Mouse (Mus musculus) heart, embryonic 12.5 days (tissue): ENCODE results near the gene Slc2a3. TPM values are rescaled to one million over a fixed set of nuclear protein-coding genes. Genes with fewer than 3 reads are reported as not detected.

Experiments used
- ATAC-seq: fragments of 200-750 bp; cut with Nextera tagmentation; 2 replicates; pipeline ENCODE4 v1.8.0; 2017; ENCODE audit warnings: moderate TSS enrichment, moderate library complexity; ENCODE audit not compliant: insufficient number of reproducible peaks, low FRiP score
- H3K27ac ChIP-seq: fragments of 300-500 bp; sonication (generic); 2 replicates; pipeline ENCODE4 v1.5.1; 2016; ENCODE audit warnings: mild to moderate bottlenecking, moderate library complexity; ENCODE audit not compliant: poor library complexity, severe bottlenecking
- H3K27me3 ChIP-seq: fragments of 300-500 bp; sonication (generic); replicated peaks from 2 replicates; pipeline ENCODE4 v1.6.1; 2016; ENCODE audit warnings: mild to moderate bottlenecking, moderate library complexity
- H3K36me3 ChIP-seq: fragments of 300-500 bp; sonication (generic); 2 replicates; pipeline ENCODE4 v1.6.1; 2016; ENCODE audit warnings: mild to moderate bottlenecking, moderate library complexity
- H3K4me1 ChIP-seq: fragments of 300-500 bp; sonication (generic); replicated peaks from 2 replicates; pipeline ENCODE4 v1.6.1; 2016; ENCODE audit warnings: mild to moderate bottlenecking
- H3K4me2 ChIP-seq: fragments of 300-500 bp; sonication (generic); 2 replicates; pipeline ENCODE4 v1.6.1; 2016; ENCODE audit warnings: mild to moderate bottlenecking, moderate library complexity
- H3K4me3 ChIP-seq: fragments of 300-500 bp; sonication (generic); 2 replicates; pipeline ENCODE4 v1.5.1; 2016; ENCODE audit warnings: mild to moderate bottlenecking
- H3K9ac ChIP-seq: fragments of 300-500 bp; sonication (generic); 2 replicates; pipeline ENCODE4 v1.6.1; 2016; ENCODE audit warnings: mild to moderate bottlenecking, moderate library complexity
- H3K9me3 ChIP-seq: fragments of 300-500 bp; sonication (generic); replicated peaks from 2 replicates; pipeline ENCODE4 v1.6.1; 2016; ENCODE audit warnings: mild to moderate bottlenecking, moderate library complexity
- WGBS: fragments of 180-500 bp; shearing (Covaris S2); methylation state at CpG from one replicate; pipeline ENCODE4 v1.1.7; 2016; 5-methylcytosine and 5-hydroxymethylcytosine counted together
- polyA plus RNA-seq: library from polyadenylated mRNA; unstranded; fragments of >200 nt; fragmentation: Nextera tagmentation; extraction: Ambion mirVana; gene quantifications from 2 replicates; pipeline ENCODE4 v1.2.1, GENCODE M21; 2016

The Slc2a3 gene
- polyA plus RNA-seq, 1 experiment from 2014 or later, result 27.7 TPM

DNA sequence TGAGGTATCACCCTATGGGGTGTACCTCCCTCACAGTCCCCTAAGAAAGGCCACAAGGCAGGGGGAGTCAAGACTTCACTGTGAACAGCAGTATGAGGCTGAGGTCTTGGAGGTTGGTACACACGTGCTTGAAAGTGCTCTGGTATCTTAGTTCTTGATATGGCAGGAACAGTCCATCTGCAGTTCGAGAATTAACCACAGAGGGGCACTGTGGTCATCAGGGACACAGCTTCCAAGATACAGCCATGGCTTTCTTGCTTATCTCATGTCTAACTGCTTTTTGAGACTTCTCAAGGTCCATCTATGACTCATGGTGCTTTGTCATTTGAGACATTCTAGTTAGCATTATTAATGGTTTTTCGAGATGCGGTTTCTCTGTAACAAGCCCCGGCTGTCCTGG is 3.0 kb upstream of the Slc2a3 start:
- no peaks in the 10 kb centered on the region for H3K36me3 ChIP-seq
- no peak overlapping the region for H3K4me2 ChIP-seq
- no peak for ATAC-seq
- H3K27me3 ChIP-seq, result 0 out of 2 replicates have a peak, but pooled peaks cover 4% of the 10 kb centered on the region
- 18% methylated on average over 5 of the region's 5 CpGs for WGBS
- no peak overlapping the region for H3K4me3 ChIP-seq
- no peak overlapping the region for H3K27ac ChIP-seq
- no peaks in the 10 kb centered on the region for H3K9me3 ChIP-seq
- H3K9ac ChIP-seq, result no peak overlapping the region
- peaks cover 8% of the 10 kb centered on the region for H3K4me1 ChIP-seq

DNA sequence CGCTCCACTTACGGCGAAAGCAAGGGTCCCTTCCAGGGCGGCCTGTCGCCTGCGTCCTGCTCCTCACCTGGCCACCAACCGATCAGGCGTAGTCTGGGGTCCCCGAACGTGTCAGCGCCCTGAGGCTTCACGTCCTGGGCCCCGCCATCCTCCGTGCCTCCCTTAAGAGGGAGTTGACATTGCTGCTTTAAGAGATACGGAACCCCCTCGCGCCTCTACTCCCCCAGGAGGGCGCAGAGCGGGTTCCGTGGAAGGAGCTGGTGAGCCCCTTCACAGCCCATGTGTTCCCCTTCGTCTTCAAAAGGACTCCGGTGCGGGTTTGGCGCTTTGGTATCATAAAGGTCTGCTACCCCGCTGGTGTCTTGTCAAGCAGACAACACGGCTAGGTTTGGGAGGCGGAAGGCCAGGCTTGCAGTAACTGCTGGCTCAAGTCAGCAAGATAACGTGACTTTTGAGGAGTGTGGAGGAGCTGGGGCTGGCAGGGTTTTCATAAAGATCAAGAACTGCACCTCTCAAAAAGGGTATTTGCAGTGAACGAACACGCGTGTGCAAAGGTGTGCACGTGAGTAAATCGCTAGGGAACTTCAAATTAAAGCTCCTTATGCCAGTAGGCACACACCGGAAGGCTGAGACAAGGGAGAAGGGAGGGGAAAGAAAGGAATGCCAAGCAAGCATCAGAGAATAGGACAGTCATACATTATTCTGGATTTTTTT is 518 bp upstream of the Slc2a3 start:
- 2% methylated on average over 34 of the region's 34 CpGs for WGBS
- peak; percentile 66 for ATAC-seq

DNA sequence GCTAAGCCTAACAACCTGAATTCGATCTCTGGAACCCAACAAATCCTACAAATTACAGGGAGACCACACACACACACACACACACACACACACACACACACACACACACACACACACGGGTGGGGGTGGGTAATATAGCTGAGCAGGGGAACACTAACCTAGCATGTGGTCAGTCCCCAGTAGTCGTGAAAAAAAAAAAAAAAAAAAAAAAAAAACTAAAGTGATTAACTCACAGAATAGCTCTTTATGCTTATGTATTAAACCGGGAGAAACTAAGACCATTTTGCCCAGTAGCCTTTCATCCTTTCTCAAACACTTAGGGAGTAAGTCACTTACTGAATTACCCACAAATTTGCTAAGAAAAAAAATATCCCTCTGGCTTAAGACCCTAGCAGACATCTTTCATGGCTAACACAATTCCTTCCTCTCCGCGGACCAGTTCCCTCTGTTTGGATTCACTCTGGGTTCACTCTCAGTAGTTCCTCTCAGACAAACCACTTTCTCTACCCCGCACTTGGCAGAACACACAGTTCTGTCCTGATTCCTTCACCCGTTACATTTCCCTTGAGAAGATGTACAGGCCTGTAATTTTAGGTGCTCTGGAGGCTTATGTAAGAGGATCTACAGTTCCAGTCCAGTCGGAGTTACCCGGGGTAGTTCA is 670 bp downstream of the Slc2a3 start:
- 0 out of 2 replicates have a peak, but pooled peaks cover 4% of the 10 kb centered on the region for H3K27me3 ChIP-seq
- 35% methylated on average over 10 of the region's 10 CpGs for WGBS
- H3K27ac ChIP-seq, result no peak overlapping the region
- ATAC-seq, result peak; percentile 24
- H3K4me2 ChIP-seq, result peak overlapping the region; percentile 100
- no peaks in the 10 kb centered on the region for H3K9me3 ChIP-seq
- peaks cover 8% of the 10 kb centered on the region for H3K4me1 ChIP-seq
- H3K36me3 ChIP-seq, result no peaks in the 10 kb centered on the region
- H3K9ac ChIP-seq, result peak overlapping the region; percentile 83
- peak overlapping the region; percentile 69 for H3K4me3 ChIP-seq

More for the DNA sequence above, 518 bp upstream of the Slc2a3 start:
- Histone ChIP-seq H3K4me1 (peaks cover 8% of the 10 kb centered on the region), H3K27me3 (0 out of 2 replicates have a peak, but pooled peaks cover 4% of the 10 kb centered on the region), H3K9me3 (no peaks in the 10 kb centered on the region), H3K9ac (peak overlapping the region; percentile 83), H3K4me2 (peak overlapping the region; percentile 100), H3K36me3 (no peaks in the 10 kb centered on the region), H3K4me3 (peak overlapping the region; percentile 69), H3K27ac (no peak overlapping the region)

- Histone ChIP-seq H3K9ac (no peak overlapping the region), H3K4me1 (no peaks in the 10 kb centered on the region), H3K4me3 (no peak overlapping the region), H3K4me2 (no peak overlapping the region), H3K27ac (no peak overlapping the region), H3K36me3 (no peaks in the 10 kb centered on the region), H3K27me3 (no peaks in the 10 kb centered on the region), H3K9me3 (no peaks in the 10 kb centered on the region)
- no peak for ATAC-seq
- WGBS, result 72% methylated on average over 8 of the region's 8 CpGs
Measured at GRCm38 (mm10) chr6:122795254-122795935, 6.0 kb downstream of the Slc2a3 start.

- H3K36me3 ChIP-seq, result no peaks in the 10 kb centered on the region
- WGBS, result 31% methylated on average over 5 of the region's 5 CpGs
- H3K27ac ChIP-seq, result no peak overlapping the region
- H3K4me2 ChIP-seq, result no peak overlapping the region
- no peak overlapping the region for H3K9ac ChIP-seq
- H3K9me3 ChIP-seq, result no peaks in the 10 kb centered on the region
- H3K4me3 ChIP-seq, result no peak overlapping the region
- H3K4me1 ChIP-seq, result peaks cover 9% of the 10 kb centered on the region
- no peaks in the 10 kb centered on the region for H3K27me3 ChIP-seq
- ATAC-seq, result 0 out of 2 replicates have a peak, but pooled peaks have one; percentile 48
Measured at GRCm38 (mm10) chr6:122786275-122786674, 15.2 kb downstream of the Slc2a3 start.

GRCm38 (mm10) chr6:122784866-122785265 is 16.6 kb downstream of the Slc2a3 start:
- Histone ChIP-seq H3K4me3 (no peak overlapping the region), H3K27me3 (no peaks in the 10 kb centered on the region), H3K9me3 (no peaks in the 10 kb centered on the region), H3K9ac (no peak overlapping the region), H3K27ac (no peak overlapping the region), H3K4me1 (peaks cover 17% of the 10 kb centered on the region), H3K36me3 (no peaks in the 10 kb centered on the region), H3K4me2 (no peak overlapping the region)
- 93% methylated on average over 3 of the region's 3 CpGs for WGBS
- ATAC-seq, result no peak

DNA sequence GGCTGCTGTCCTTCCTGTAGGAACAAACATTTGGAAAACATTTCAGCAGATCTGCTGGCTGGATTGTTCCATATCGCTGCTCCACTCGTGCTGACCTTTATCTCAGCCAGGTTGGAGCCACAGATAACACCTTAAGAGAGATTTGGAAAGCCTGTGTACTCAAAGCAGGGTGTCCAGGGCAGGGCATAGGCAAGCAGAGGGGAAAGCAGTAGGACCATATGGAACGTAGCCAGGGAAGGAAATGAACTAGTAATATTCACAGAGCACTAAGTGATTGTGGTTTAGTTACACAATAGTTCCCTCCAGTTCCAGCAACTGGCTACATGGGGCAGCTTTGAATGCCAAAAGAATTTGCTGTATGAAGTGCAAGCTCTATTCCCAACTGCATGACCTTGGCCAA is 19.3 kb downstream of the Slc2a3 start:
- peaks cover 17% of the 10 kb centered on the region for H3K4me1 ChIP-seq
- 13% methylated on average over 3 of the region's 3 CpGs for WGBS
- H3K27me3 ChIP-seq, result no peaks in the 10 kb centered on the region
- no peaks in the 10 kb centered on the region for H3K36me3 ChIP-seq
- no peak for ATAC-seq
- no peaks in the 10 kb centered on the region for H3K9me3 ChIP-seq
- H3K27ac ChIP-seq, result no peak overlapping the region
- H3K4me3 ChIP-seq, result no peak overlapping the region
- H3K4me2 ChIP-seq, result no peak overlapping the region
- H3K9ac ChIP-seq, result no peak overlapping the region

- no peak overlapping the region for H3K4me2 ChIP-seq
- no peak overlapping the region for H3K4me3 ChIP-seq
- no peak overlapping the region for H3K27ac ChIP-seq
- no peaks in the 10 kb centered on the region for H3K9me3 ChIP-seq
- ATAC-seq, result no peak
- no peak overlapping the region for H3K9ac ChIP-seq
- no peaks in the 10 kb centered on the region for H3K27me3 ChIP-seq
- H3K4me1 ChIP-seq, result peaks cover 17% of the 10 kb centered on the region
- no peaks in the 10 kb centered on the region for H3K36me3 ChIP-seq
- WGBS, result 31% methylated on average over 4 of the region's 4 CpGs
Measured at GRCm38 (mm10) chr6:122781167-122781566, 20.3 kb downstream of the Slc2a3 start.

DNA sequence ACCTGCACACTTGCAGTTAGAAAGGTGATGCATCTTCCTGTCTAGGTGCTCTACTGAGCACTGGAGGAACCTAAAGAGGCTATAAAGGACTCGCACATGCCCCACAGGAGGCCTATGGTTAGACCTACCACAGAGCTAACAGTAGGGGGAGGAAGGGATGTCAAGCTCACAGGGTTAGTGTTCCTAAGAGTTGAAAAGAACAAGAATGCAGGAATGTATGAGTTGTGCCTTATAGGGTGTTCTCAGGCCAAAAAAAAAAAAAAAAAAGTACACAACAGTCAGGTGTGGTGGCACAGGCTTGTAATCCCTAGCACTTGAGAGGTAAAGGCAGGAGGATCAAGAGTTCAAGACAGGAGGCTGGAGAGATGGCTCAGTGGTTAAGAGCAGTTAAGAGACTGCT is 21.5 kb downstream of the Slc2a3 start:
- 55% methylated on average over 1 of the region's 1 CpGs for WGBS
- Histone ChIP-seq H3K4me2 (no peak overlapping the region), H3K27ac (no peak overlapping the region), H3K4me3 (no peak overlapping the region), H3K9me3 (no peaks in the 10 kb centered on the region), H3K36me3 (no peaks in the 10 kb centered on the region), H3K9ac (no peak overlapping the region), H3K27me3 (no peaks in the 10 kb centered on the region), H3K4me1 (peaks cover 17% of the 10 kb centered on the region)
- ATAC-seq, result no peak

GRCm38 (mm10) chr6:122776040-122776439 is 25.4 kb downstream of the Slc2a3 start:
- Histone ChIP-seq H3K27ac (no peak overlapping the region), H3K4me2 (no peak overlapping the region), H3K9me3 (no peaks in the 10 kb centered on the region), H3K27me3 (no peaks in the 10 kb centered on the region), H3K4me3 (no peak overlapping the region), H3K4me1 (peaks cover 9% of the 10 kb centered on the region), H3K9ac (no peak overlapping the region), H3K36me3 (no peaks in the 10 kb centered on the region)
- ATAC-seq, result no peak
- 79% methylated on average over 7 of the region's 7 CpGs for WGBS

DNA sequence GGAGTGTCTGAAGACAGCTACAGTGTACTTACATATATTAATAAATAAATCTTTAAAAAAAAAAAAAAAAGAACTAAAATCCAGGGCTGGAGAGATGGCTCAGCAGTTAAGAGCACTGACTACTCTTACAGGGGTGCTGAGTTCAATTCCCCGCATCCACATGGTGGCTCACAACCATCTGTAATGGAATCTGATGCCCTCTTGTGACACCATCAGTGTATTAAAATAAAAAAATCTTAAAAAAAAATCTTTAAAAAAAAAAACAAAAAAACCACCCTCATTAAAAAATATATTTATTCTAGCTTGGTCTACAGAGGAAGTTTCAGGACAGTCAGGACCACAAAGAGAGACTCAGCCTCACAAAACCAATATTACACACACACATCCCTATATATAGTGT is 27.1 kb downstream of the Slc2a3 start:
- peaks cover 4% of the 10 kb centered on the region; the same call in 1 of the 2 replicates for H3K4me1 ChIP-seq
- no peak overlapping the region for H3K9ac ChIP-seq
- no peaks in the 10 kb centered on the region for H3K27me3 ChIP-seq
- 87% methylated on average over 1 of the region's 1 CpGs for WGBS
- no peak for ATAC-seq
- no peak overlapping the region for H3K4me2 ChIP-seq
- H3K9me3 ChIP-seq, result no peaks in the 10 kb centered on the region
- H3K36me3 ChIP-seq, result no peaks in the 10 kb centered on the region
- H3K4me3 ChIP-seq, result no peak overlapping the region
- no peak overlapping the region for H3K27ac ChIP-seq
